Mouse (Mus musculus) heart, embryonic 14.5 days (tissue): Measurements from ENCODE around the gene Golt1a. TPM values are rescaled to one million over a fixed set of nuclear protein-coding genes. Genes with fewer than 3 reads are reported as not detected.
"Not testable (repeated sequence)": the region's sequence is repeated elsewhere in the genome, so short reads cannot be mapped to it uniquely, and the experiment has no call there.

Experiments used
- ATAC-seq: fragments of 200-750 bp; cut with Nextera tagmentation; 2 replicates; pipeline ENCODE4 v1.8.0; 2017; ENCODE audit warnings: low read depth, moderate TSS enrichment; ENCODE audit not compliant: insufficient number of reproducible peaks, insufficient read depth, low FRiP score
- H3K27ac ChIP-seq, 2 experiments: fragments of 200-500 bp in 1 of 2; fragments of 300-500 bp in 1 of 2; sonication (generic) in 1 of 2; replicated peaks in 1 of 2; 2 replicates each; pipeline ENCODE4 v1.5.1; 2012 to 2014; ENCODE audit warnings: low read depth in 2 of 2, low read length in 2 of 2, control low read depth in 1 of 2, mild to moderate bottlenecking in 1 of 2, mixed read lengths in 1 of 2; ENCODE audit not compliant: control insufficient read depth in 1 of 2, insufficient read depth in 1 of 2
- H3K27me3 ChIP-seq: fragments of 300-500 bp; sonication (generic); 2 replicates; pipeline ENCODE4 v1.6.1; 2014; ENCODE audit warnings: mild to moderate bottlenecking, low read length, control low read depth; ENCODE audit not compliant: control insufficient read depth, insufficient read depth
- H3K36me3 ChIP-seq: fragments of 300-500 bp; sonication (generic); 2 replicates; pipeline ENCODE4 v1.6.1; 2014; ENCODE audit warnings: mild to moderate bottlenecking, control low read depth, low read length, mixed read lengths; ENCODE audit not compliant: control insufficient read depth, insufficient read depth
- H3K4me1 ChIP-seq, 2 experiments: fragments of 200-500 bp in 1 of 2; fragments of 300-500 bp in 1 of 2; sonication (generic) in 1 of 2; 2 replicates each; pipeline ENCODE4 v1.6.1; 2012 to 2014; ENCODE audit warnings: low read length in 2 of 2, control low read depth in 1 of 2, mixed read lengths in 1 of 2; ENCODE audit not compliant: control insufficient read depth in 2 of 2, insufficient read depth in 2 of 2
- H3K4me2 ChIP-seq: fragments of 300-500 bp; sonication (generic); 2 replicates; pipeline ENCODE4 v1.6.1; 2014; ENCODE audit warnings: mild to moderate bottlenecking, low read length
- H3K4me3 ChIP-seq, 2 experiments: fragments of 200-500 bp in 1 of 2; fragments of 300-500 bp in 1 of 2; sonication (generic) in 1 of 2; 2 replicates each; pipeline ENCODE4 v1.5.1; 2012 to 2014; ENCODE audit warnings: low read length in 2 of 2, mild to moderate bottlenecking in 2 of 2, control low read depth in 1 of 2, low read depth in 1 of 2, moderate library complexity in 1 of 2; ENCODE audit not compliant: control insufficient read depth in 1 of 2, insufficient read depth in 1 of 2
- H3K9ac ChIP-seq: fragments of 300-500 bp; sonication (generic); 2 replicates; pipeline ENCODE4 v1.6.1; 2014; ENCODE audit warnings: mild to moderate bottlenecking, low read length
- H3K9me3 ChIP-seq: fragments of 300-500 bp; sonication (generic); 2 replicates; pipeline ENCODE4 v1.6.1; 2016; ENCODE audit warnings: low read length, control low read depth; ENCODE audit not compliant: control insufficient read depth
- WGBS: fragments of 180-500 bp; shearing (Covaris S2); extraction: QIAGEN DNeasy Blood & Tissue Kit; methylation state at CpG from one replicate; pipeline ENCODE4 v1.1.7; 2014; 5-methylcytosine and 5-hydroxymethylcytosine counted together
- polyA plus RNA-seq: library from polyadenylated mRNA; unstranded; fragments of >200 nt; fragmentation: Nextera tagmentation; extraction: Ambion mirVana; gene quantifications from 2 replicates; pipeline ENCODE4 v1.2.1, GENCODE M21; 2014

Golt1a gene
- polyA plus RNA-seq, 1 experiment from 2014 or later, result not detected

DNA sequence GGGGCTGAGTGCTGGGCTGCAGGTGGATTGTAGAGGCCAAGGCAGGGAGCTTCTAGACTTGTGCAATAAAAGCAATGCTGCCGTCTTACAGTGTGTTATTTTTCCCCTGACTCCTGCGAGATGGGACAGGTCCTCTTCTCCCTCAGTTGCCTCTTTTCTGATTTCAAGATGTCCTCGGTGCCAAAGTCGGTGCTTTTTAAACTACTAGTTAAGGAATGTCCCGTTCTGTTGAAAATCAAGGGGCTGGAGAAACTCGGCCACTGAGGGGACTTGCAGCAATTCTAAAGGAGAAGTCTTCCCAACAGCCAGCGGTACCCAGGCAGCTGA lies 20.0 kb downstream of the Golt1a start:
- Histone ChIP-seq H3K4me3 (peak overlapping the region; percentile 30 to 31), H3K4me2 (peak overlapping the region; percentile 71), H3K9ac (peak overlapping the region; percentile 56; the same call in 1 of the 2 replicates), H3K27me3 (peaks cover 33% of the 10 kb centered on the region), H3K4me1 (peaks cover 4 to 6% of the 10 kb centered on the region in 2 experiments; a peak in 1 of 4 replicates), H3K27ac (no peak overlapping the region), H3K9me3 (no peaks in the 10 kb centered on the region), H3K36me3 (no peaks in the 10 kb centered on the region)
- ATAC-seq, result no peak
- 29% methylated on average over 7 of the region's 7 CpGs for WGBS

DNA sequence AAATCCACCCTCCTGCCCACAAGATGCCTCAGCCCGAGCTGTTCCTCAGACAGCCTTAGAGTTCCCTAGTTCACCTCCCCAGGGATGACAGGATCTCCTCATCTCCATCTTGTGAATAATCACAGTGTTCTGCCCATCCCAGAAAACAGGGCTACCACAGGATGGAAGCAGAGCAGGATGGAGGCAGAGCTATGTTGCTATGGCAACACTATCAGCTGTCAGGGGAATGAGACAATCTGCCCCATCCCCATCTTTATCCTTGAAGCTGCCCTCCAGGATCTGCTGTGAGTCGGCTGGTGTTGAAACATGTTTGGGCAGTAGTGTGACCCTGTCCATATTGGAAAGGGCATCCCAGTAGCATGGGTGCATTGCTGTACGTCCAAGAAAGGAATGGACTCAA lies 21.5 kb downstream of the Golt1a start:
- WGBS, result 66% methylated on average over 3 of the region's 3 CpGs
- H3K4me3 ChIP-seq, result no peak overlapping the region
- peaks cover 4 to 6% of the 10 kb centered on the region in 2 experiments; a peak in 1 of 4 replicates for H3K4me1 ChIP-seq
- H3K4me2 ChIP-seq, result no peak overlapping the region
- no peak for ATAC-seq
- H3K27me3 ChIP-seq, result peaks cover 33% of the 10 kb centered on the region
- no peak overlapping the region for H3K27ac ChIP-seq
- H3K9ac ChIP-seq, result no peak overlapping the region
- no peaks in the 10 kb centered on the region for H3K36me3 ChIP-seq
- H3K9me3 ChIP-seq, result no peaks in the 10 kb centered on the region

DNA sequence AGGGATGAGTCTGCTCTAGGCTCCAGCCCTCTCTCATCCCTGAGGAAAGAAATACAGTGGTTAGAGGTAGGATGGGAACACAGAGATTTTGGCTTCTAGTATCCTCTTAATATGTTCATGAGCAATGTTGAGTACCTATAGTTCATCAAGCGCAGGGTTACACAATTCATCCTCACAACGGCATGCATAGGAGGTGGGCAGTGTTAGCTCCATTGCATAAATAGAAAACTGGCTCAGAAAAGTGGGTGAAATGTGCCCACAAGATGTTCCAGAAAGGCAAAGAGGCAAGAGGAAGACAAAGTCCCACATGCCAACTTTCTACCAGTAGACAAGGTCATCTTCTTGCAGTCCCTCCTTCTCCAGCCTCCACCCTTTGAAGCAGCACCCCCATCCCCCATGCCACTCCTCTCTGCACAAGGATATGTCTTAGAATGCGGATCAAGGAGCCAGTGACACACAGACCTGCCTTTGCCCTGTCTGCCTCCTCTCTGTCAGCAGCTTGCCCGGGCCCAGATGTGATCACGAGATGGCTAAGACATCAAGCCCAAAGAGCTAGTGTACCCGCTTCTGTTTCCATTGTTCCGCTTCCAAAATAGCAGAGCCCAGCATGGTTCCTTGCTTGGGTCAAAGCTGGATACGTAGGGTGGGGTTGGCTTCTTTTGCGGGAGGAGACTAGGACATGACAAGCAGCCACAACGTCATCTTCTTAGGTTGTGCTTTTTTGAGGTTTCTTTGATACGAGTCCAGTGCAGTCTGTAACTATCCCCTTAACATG lies 23.2 kb downstream of the Golt1a start:
- Histone ChIP-seq H3K9me3 (no peaks in the 10 kb centered on the region), H3K4me2 (no peak overlapping the region), H3K27ac (no peak overlapping the region), H3K4me1 (peaks cover 4 to 6% of the 10 kb centered on the region in 2 experiments; a peak in 1 of 4 replicates), H3K9ac (no peak overlapping the region), H3K27me3 (peaks cover 31% of the 10 kb centered on the region), H3K36me3 (no peaks in the 10 kb centered on the region), H3K4me3 (no peak overlapping the region)
- 83% methylated on average over 11 of the region's 11 CpGs for WGBS
- ATAC-seq, result no peak

DNA sequence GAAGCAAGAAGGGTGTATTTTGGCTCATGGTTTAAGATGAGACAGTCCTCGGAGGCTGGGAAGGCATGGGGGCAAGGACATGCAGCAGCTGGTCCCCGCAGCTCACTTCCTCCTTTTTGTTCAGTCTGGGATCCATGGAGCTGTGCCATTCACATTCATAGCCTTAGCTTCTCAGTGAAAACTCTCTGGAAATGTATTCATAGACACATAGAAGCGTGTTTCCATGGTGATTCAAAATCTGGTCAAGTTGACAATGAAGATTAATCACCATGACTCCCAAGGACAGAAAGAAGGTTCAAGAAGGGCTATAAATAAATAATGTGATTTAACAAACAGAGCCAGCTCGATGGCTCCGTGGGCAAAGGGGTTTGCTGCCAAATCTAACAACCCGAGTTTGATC lies 24.3 kb downstream of the Golt1a start:
- H3K9ac ChIP-seq, result no peak overlapping the region
- H3K27me3 ChIP-seq, result peaks cover 24% of the 10 kb centered on the region
- H3K36me3 ChIP-seq, result no peaks in the 10 kb centered on the region
- no peak overlapping the region for H3K27ac ChIP-seq
- H3K4me1 ChIP-seq, result peaks cover 4 to 6% of the 10 kb centered on the region in 2 experiments; a peak in 1 of 4 replicates
- WGBS, result 78% methylated on average over 6 of the region's 6 CpGs
- no peak overlapping the region for H3K4me3 ChIP-seq
- H3K9me3 ChIP-seq, result no peaks in the 10 kb centered on the region
- ATAC-seq, result no peak
- H3K4me2 ChIP-seq, result no peak overlapping the region

DNA sequence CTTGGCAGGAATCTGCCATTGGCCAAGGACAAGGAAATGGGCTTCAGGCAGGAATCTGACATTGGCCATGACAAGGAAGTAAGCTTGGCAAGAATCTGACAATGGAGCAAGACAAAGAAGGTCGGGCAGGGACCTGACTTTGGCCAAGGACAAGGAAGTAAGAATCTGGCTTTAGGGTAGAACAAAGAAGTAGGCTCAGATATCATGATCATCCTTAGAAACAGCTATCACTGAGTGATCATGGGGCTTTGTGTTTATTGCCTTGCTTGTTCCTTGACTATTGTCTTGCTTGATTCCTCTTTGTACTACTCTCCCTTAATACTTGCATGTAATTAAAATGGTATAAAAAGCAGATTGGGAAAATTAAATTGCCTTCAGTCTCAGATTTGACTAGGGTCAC lies 30.8 kb downstream of the Golt1a start:
- not testable (repeated sequence) for H3K4me1 ChIP-seq, H3K27me3 ChIP-seq, H3K27ac ChIP-seq, ATAC-seq, H3K4me3 ChIP-seq, H3K4me2 ChIP-seq, H3K9me3 ChIP-seq, H3K9ac ChIP-seq, H3K36me3 ChIP-seq
- 50% methylated on average over 1 of the region's 1 CpGs for WGBS

DNA sequence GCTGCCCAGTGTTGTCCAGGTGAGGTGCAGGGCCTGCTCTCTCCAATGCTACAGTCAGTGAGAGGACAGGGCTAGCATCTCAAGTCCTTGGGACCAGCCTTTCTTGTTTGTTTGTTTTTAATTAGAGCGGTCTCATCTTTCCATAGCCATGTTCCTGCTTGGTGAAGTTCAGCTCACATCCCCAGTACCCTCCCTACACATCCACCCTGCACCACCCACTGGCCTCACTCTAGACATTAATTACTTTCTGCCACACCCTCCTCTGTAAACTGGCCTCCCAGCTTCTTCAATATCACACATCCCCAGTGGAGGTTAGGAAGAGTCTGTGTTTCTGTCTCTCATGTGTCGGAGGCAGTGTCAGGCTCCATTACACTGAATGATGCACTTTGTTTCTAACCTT lies 34.8 kb downstream of the Golt1a start:
- WGBS, result 89% methylated on average over 2 of the region's 2 CpGs
- ATAC-seq, result no peak
- Histone ChIP-seq H3K27ac (no peak overlapping the region), H3K4me3 (no peak overlapping the region), H3K27me3 (no peaks in the 10 kb centered on the region), H3K9ac (no peak overlapping the region), H3K9me3 (no peaks in the 10 kb centered on the region), H3K4me2 (no peak overlapping the region), H3K36me3 (no peaks in the 10 kb centered on the region), H3K4me1 (peaks cover 4 to 5% of the 10 kb centered on the region in 2 experiments; a peak in 3 of 4 replicates)

DNA sequence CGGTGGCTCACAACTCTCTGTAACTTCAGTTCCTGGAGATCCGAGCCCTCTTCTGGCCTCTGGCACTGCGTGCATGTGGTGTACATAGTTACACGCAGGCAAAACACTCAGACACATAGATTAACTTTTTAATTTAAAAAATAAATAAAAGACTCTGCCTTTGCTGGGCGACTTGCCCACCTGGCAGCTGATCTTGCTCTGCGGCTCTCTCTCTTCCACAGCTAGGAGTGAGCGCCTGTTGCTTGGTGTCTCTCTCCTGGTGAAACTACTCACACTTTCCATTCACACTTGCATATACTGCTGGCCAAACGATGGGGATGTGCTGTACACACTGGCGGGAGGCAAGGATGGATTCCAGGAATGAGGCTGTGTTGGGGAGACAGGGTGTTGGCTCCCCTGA lies 36.9 kb downstream of the Golt1a start:
- H3K4me1 ChIP-seq, result peaks cover 4 to 5% of the 10 kb centered on the region in 2 experiments; a peak in 3 of 4 replicates
- ATAC-seq, result no peak
- WGBS, result 84% methylated on average over 9 of the region's 9 CpGs

DNA sequence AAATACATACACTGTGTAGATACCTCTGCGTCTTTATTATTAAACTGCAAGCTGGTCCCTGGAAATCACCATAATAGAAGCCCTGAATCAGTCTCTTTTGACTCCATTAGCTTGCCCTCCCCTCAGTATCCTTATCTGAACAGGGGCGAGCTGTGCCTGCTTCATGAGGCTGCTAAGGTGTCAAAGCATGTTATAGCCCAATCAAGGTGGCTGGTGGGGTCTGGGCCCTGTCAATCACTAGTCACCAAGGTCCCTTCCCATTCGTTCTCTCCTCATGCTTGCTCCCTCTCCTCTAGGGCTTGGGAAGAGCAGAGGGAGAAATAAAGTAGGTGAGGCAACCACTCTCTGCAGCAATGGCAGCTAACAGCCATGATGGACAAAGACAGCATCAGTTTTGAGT lies 37.6 kb downstream of the Golt1a start:
- H3K9ac ChIP-seq, result no peak overlapping the region
- H3K4me3 ChIP-seq, result no peak overlapping the region
- no peak overlapping the region for H3K27ac ChIP-seq
- ATAC-seq, result no peak
- H3K36me3 ChIP-seq, result no peaks in the 10 kb centered on the region
- no peak overlapping the region for H3K4me2 ChIP-seq
- H3K4me1 ChIP-seq, result peaks cover 4 to 5% of the 10 kb centered on the region in 2 experiments; a peak in 3 of 4 replicates
- peaks cover 6% of the 10 kb centered on the region; the same call in 1 of the 2 replicates for H3K27me3 ChIP-seq
- WGBS, result 53% methylated on average over 3 of the region's 3 CpGs
- no peaks in the 10 kb centered on the region for H3K9me3 ChIP-seq

More for the DNA sequence above, 36.9 kb downstream of the Golt1a start:
- Histone ChIP-seq H3K9ac (no peak overlapping the region), H3K4me3 (no peak overlapping the region), H3K27ac (no peak overlapping the region), H3K27me3 (no peaks in the 10 kb centered on the region), H3K4me2 (no peak overlapping the region), H3K9me3 (no peaks in the 10 kb centered on the region), H3K36me3 (no peaks in the 10 kb centered on the region)
